ENCODE assay signal across 9 mouse cellular contexts in the genomic region with DNA sequence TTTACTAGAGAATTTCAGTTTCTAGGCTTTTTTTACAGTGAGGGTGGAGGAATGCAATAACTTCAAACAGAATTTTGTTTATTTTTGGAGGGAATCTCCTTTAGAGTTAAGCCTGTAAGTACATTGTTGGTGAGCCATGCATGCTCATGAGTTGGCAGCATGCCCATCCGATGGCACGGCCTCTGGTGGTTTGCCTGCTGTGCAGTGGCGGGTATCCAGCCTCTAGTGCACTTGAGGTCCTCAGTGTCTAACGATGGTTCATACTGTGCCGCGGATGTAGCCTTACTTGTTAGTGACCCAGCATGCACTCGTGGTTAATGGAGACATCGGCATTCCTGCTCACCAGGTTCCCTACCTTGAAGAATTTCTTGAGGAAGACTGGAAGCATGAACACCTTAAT. TPM values are rescaled to one million over a fixed set of nuclear protein-coding genes. Genes with fewer than 3 reads are reported as not detected.
DNase-seq lines count a peak whose midpoint lies in the region; ATAC-seq and TF ChIP-seq lines count a peak whose summit lies in the region.
"Had no signal": no experiment of that assay in that cellular context is flagged by ENCODE, and none has a peak within 500 bp of the region (broad histone marks: within the 10 kb centered on the region; RNA-seq: fewer than 3 reads in every experiment).

No protein-coding gene starts in this region.

- no peak overlapping the region for H3K4me2 ChIP-seq in kidney, embryonic 15.5 days
- H3K4me2 ChIP-seq: neural tube, embryonic 13.5 days had no signal

- TF ChIP-seq CTCF in kidney, adult 2 months (conservative IDR thresholded peaks at IDR 0.05; ENCODE audit: insufficient read depth, insufficient read length, low read depth, low read length) = no peak

- DNase-seq in kidney, adult 2 months = peak; percentile 45
- peak; percentile 76 for DNase-seq in Muller cell, postnatal 12 days (ENCODE audit: inconsistent ontology term)
- peak; percentile 48 for DNase-seq in cerebellum, adult 9-10 months
- DNase-seq in kidney, postnatal 25 days = peak; percentile 55 to 65
- no peak for DNase-seq in T-cell, adult 2 months (ENCODE audit: low spot score)
- no peak for DNase-seq in gastrocnemius, adult 18-20 months (ENCODE audit: low spot score)

- H3K9me3 ChIP-seq in kidney, embryonic 15.5 days (replicated peaks) = no peaks in the 10 kb centered on the region
- H3K9me3 ChIP-seq: neural tube, embryonic 13.5 days had no signal

- H3K4me3 ChIP-seq in kidney, adult 2 months (ENCODE audit: insufficient read depth, low read depth, low read length) = no peak overlapping the region
- no peak overlapping the region for H3K4me3 ChIP-seq in kidney, embryonic 15.5 days (replicated peaks)
- H3K4me3 ChIP-seq: neural tube, embryonic 13.5 days had no signal

- 72% methylated on average over 8 of the region's 8 CpGs for WGBS in kidney, adult 2 months
- WGBS in kidney, embryonic 15.5 days = 91% methylated on average over 8 of the region's 8 CpGs

- no peak for TF ChIP-seq POLR2A in kidney, adult 2 months (IDR thresholded peaks at IDR 0.05; ENCODE audit: low read depth, low read length)

- no peak for ATAC-seq in kidney, embryonic 15.5 days (replicated peaks; ENCODE audit: low FRiP score)
- no peak for ATAC-seq in inflammation-experienced regulatory T-cells, adult 6 months

- no peaks in the 10 kb centered on the region for H3K27me3 ChIP-seq in kidney, adult 2 months (replicated peaks; ENCODE audit: control insufficient read depth, insufficient read depth, low read length)
- no peaks in the 10 kb centered on the region for H3K27me3 ChIP-seq in kidney, embryonic 15.5 days
- H3K27me3 ChIP-seq: neural tube, embryonic 13.5 days had no signal

- no peaks in the 10 kb centered on the region; the same call in 1 of the 2 replicates for H3K36me3 ChIP-seq in kidney, adult 2 months (ENCODE audit: control insufficient read depth, insufficient read depth, low read length)
- H3K36me3 ChIP-seq in kidney, embryonic 15.5 days = peaks cover 60% of the 10 kb centered on the region

- H3K4me1 ChIP-seq in kidney, adult 2 months (ENCODE audit: control insufficient read depth, insufficient read depth, low read length) = no peaks in the 10 kb centered on the region
- H3K4me1 ChIP-seq in kidney, embryonic 15.5 days = no peaks in the 10 kb centered on the region

- no peak overlapping the region for H3K9ac ChIP-seq in kidney, embryonic 15.5 days
- H3K9ac ChIP-seq: neural tube, embryonic 13.5 days had no signal

- H3K27ac ChIP-seq in kidney, adult 2 months (ENCODE audit: insufficient read depth, low read depth, low read length) = no peak overlapping the region
- H3K27ac ChIP-seq in kidney, embryonic 15.5 days = no peak overlapping the region

RNA-seq across cellular contexts. Expression of a gene that starts 39.6 kb away (rescaled TPM):
- 4.7 TPM in 2 replicates for polyA plus RNA-seq in kidney, adult 2 months (2012; rRNA removed)
- 26.8 and 29.7 TPM in 2 replicates for polyA plus RNA-seq in kidney, embryonic 15.5 days (2015; fragmentation: Nextera tagmentation; extraction: Ambion mirVana)
- 1 to 10 TPM; 3.8 to 4.1 TPM for total RNA-seq in gastrocnemius, adult 18-20 months (2021)
- polyA plus RNA-seq in inflammation-experienced regulatory T-cells, adult 6 months (2017; shearing (Covaris generic)) = 10 to 100 TPM; 10.1 to 13.8 (median 11.9) TPM

Comparison
In these comparisons a context has a peak if more than half of its experiments do, and no peak if none do; other contexts are left out.
1. DNase-seq: peak in kidney, adult 2 months (single experiment), Muller cell, postnatal 12 days (single experiment), cerebellum, adult 9-10 months (single experiment) and kidney, postnatal 25 days (2 of 2); none in T-cell, adult 2 months (single experiment) and gastrocnemius, adult 18-20 months (single experiment).